Mouse (Mus musculus): ENCODE measurements around the gene Proser3. TPM values are rescaled to one million over a fixed set of nuclear protein-coding genes. Genes with fewer than 3 reads are reported as not detected.

The Proser3 gene
- polyA plus RNA-seq, 1 experiment from 2014 or later, result 8.0 TPM

DNA sequence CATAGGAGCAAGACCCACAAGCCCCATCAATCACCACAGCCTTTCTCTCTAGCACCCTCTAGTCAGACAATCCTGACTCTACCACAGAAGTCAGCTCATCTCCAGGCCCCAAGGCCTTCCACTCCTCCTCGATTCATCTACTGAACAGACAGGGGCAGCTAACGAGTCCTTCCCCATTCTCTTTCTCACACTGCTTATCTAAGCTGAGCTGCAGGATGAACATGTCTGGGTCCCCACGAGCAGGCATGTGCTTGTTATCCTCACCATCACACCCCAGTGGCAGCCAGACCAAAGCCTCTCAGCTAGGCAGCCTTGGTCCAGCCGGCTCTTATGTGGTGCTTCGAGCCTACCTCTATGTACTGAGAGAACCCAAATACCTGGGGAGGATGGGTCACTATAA lies 20.3 kb upstream of the Proser3 start:
- no peak overlapping the region for H3K4me3 ChIP-seq
- H3K27ac ChIP-seq, result peak overlapping the region; percentile 14; the same call in 1 of the 2 replicates
- ATAC-seq (replicated peaks; ENCODE audit: insufficient number of reproducible peaks, insufficient read depth, low FRiP score, low read depth), result no peak
- peaks cover 7% of the 10 kb centered on the region; the same call in 1 of the 2 replicates for H3K4me1 ChIP-seq (replicated peaks)
- 72% methylated on average over 5 of the region's 5 CpGs for WGBS
- H3K9me3 ChIP-seq (replicated peaks), result no peaks in the 10 kb centered on the region
- no peaks in the 10 kb centered on the region for H3K27me3 ChIP-seq
- H3K4me2 ChIP-seq, result no peak overlapping the region
- H3K36me3 ChIP-seq, result peaks cover 86% of the 10 kb centered on the region
- no peak overlapping the region for H3K9ac ChIP-seq

DNA sequence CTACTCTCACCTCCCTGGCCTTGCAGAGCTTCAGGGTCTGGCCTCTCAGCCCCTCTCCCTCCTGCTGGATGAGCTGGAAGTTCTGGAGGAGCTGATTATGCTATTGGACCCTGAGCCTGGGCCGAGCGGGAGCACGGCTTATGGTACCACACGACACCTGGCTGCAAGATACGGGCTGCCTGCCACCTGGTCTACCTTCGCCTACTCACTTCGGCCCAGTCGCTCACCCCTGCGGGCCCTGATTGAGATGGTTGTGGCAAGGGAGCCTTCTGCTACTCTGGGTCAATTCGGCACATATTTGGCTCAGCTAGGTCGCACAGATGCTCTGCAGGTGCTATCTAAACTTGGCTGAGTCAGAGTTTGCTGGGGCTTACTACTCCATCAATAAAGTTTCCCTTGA lies 15.5 kb upstream of the Proser3 start:
- Histone ChIP-seq H3K4me2 (no peak overlapping the region), H3K9ac (no peak overlapping the region), H3K36me3 (peaks cover 61% of the 10 kb centered on the region), H3K9me3 (replicated peaks) (no peaks in the 10 kb centered on the region), H3K27ac (no peak overlapping the region), H3K4me1 (replicated peaks) (peaks cover 11% of the 10 kb centered on the region), H3K4me3 (no peak overlapping the region), H3K27me3 (no peaks in the 10 kb centered on the region)
- WGBS, result 83% methylated on average over 11 of the region's 11 CpGs
- ATAC-seq (replicated peaks; ENCODE audit: insufficient number of reproducible peaks, insufficient read depth, low FRiP score, low read depth), result no peak

DNA sequence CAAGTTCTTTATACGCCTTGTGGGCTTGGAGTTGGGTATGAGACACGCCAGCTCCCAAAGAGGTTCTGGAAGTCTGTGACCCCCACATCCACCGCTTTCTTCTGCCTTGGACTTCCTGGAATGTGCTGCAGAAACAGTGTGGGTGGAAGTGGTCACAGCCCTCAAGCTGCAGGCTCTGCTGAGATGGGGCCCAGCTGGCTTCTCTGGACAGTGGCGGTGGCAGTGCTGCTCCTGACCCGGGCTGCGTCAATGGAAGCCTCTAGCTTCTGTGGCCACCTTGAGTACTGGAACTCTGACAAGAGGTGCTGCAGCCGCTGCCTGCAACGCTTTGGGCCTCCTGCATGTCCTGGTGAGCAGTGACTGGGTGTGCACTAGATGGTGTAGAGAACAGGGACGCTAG lies 13.9 kb upstream of the Proser3 start:
- peaks cover 51% of the 10 kb centered on the region for H3K36me3 ChIP-seq

DNA sequence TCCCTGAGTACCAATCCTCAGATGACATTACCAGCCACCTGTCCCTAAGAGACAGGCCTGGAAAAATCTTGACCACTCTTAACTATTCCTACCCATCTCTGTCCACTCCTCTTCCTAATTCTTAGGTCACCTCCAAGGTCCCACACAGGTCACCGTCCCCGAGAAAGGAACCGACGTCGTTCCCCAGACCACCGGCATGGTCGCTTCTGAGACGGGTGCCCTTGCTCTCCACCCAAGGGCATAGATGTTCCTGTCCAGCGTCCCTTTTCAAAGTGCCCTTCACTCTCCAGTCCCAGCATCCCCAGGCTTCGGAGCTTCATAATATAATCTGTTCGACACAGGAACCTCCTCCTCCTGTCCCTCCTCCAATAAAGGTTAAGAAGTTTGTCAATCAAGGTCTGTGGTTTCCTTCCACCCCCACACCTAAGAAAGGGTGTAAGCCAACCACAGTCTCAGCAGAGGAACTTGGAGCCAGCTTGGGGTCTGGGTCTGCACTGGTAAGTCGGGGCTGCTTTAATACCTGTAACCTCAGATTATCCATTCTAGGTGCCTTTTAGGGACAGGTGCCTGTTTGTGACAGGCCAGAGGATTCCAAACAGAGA lies 13.0 kb upstream of the Proser3 start, which contains the start of gene Igflr1:
Gene Igflr1 (plus strand): TSS at position 458 of the 602 bp plus-strand sequence.
- Histone ChIP-seq H3K36me3 (peaks cover 43% of the 10 kb centered on the region), H3K27me3 (no peaks in the 10 kb centered on the region), H3K4me1 (replicated peaks) (peaks cover 20% of the 10 kb centered on the region), H3K9me3 (replicated peaks) (no peaks in the 10 kb centered on the region), H3K9ac (no peak within 1 kb of the TSS), H3K4me2 (no peak within 1 kb of the TSS; the same call in 1 of the 2 replicates), H3K27ac (peak within 1 kb of the TSS; percentile 99; the same call in 1 of the 2 replicates), H3K4me3 (no peak within 1 kb of the TSS)
- WGBS, result 91% methylated on average over 12 of the region's 12 CpGs
- no peak for ATAC-seq (replicated peaks; ENCODE audit: insufficient number of reproducible peaks, insufficient read depth, low FRiP score, low read depth)

More for the DNA sequence above, 13.9 kb upstream of the Proser3 start:
- 82% methylated on average over 9 of the region's 9 CpGs for WGBS
- ATAC-seq (replicated peaks; ENCODE audit: insufficient number of reproducible peaks, insufficient read depth, low FRiP score, low read depth), result no peak
- Histone ChIP-seq H3K27ac (no peak overlapping the region), H3K4me1 (replicated peaks) (peaks cover 17% of the 10 kb centered on the region), H3K4me3 (no peak overlapping the region), H3K9ac (no peak overlapping the region), H3K4me2 (no peak overlapping the region), H3K9me3 (replicated peaks) (no peaks in the 10 kb centered on the region), H3K27me3 (no peaks in the 10 kb centered on the region)

DNA sequence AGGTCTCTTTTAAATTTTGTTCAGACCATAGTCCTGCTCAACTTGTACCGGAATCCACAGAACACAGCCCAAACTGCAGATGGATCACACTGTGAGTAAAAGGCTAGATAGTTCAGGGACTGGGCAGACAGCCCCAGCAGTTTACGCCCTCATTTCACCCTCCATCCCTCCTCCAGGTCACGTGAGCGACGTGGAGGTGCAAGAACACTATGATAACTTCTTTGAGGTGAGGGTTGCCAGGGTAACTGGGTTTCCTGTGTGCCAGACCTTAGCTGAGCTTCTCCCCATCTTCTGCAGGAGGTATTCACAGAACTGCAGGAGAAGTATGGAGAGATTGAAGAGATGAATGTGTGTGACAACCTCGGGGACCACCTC lies 11.8 kb upstream of the Proser3 start:
- no peak for ATAC-seq (replicated peaks; ENCODE audit: insufficient number of reproducible peaks, insufficient read depth, low FRiP score, low read depth)
- peak overlapping the region; percentile 93 for H3K9ac ChIP-seq
- no peaks in the 10 kb centered on the region for H3K27me3 ChIP-seq
- H3K4me2 ChIP-seq, result peak overlapping the region; percentile 67
- peaks cover 31% of the 10 kb centered on the region for H3K36me3 ChIP-seq
- H3K4me1 ChIP-seq (replicated peaks), result peaks cover 25% of the 10 kb centered on the region
- peak overlapping the region; percentile 95 for H3K4me3 ChIP-seq
- no peaks in the 10 kb centered on the region for H3K9me3 ChIP-seq (replicated peaks)
- 24% methylated on average over 6 of the region's 6 CpGs for WGBS
- H3K27ac ChIP-seq, result peak overlapping the region; percentile 99

DNA sequence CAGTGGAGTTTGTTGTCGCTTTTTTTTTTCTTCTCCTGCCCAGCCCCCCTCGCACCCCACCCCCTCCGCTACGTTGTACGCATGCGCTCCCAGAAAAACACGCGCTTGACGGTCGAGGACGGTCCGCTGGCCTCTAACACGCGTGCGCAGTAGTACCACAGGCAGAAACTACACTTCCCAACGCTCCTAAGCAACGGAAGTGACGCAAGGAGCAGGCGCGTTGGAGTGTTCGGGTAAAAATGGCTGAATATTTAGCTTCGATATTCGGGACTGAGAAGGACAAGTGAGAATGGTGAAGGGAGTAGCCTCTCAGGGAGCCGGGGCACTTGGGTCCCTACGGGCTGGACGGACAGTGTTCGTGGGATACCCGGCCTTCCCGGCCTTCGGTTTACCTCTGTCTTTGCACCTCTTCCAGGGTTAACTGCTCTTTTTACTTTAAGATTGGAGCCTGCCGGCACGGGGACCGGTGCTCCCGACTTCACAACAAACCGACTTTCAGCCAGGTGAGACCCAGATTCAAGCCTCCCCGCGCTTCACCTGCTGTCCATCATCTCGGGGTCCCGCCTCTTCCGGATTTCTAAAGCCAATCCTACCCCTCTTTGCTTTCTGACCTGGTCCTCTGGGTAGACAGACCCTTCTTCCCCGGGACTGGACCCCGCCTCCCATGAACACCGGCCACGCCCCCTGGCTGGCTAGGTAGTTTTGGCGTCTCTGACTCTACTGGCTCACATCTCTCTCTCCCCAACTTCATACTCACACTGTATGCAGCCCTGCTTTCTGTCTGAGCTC lies 11.2 kb upstream of the Proser3 start, which contains the start of the genes U2af1l4, Gm49396 and Psenen:
Gene U2af1l4 (plus strand): TSS at position 185 of the 789 bp plus-strand sequence.
Gene Gm49396 (plus strand): TSS at position 228 of the 789 bp plus-strand sequence.
Gene Psenen (minus strand): TSS at position 511 of the 789 bp plus-strand sequence.
- H3K27me3 ChIP-seq, result no peaks in the 10 kb centered on the region
- under 1% methylated on average over 45 of the region's 45 CpGs for WGBS

DNA sequence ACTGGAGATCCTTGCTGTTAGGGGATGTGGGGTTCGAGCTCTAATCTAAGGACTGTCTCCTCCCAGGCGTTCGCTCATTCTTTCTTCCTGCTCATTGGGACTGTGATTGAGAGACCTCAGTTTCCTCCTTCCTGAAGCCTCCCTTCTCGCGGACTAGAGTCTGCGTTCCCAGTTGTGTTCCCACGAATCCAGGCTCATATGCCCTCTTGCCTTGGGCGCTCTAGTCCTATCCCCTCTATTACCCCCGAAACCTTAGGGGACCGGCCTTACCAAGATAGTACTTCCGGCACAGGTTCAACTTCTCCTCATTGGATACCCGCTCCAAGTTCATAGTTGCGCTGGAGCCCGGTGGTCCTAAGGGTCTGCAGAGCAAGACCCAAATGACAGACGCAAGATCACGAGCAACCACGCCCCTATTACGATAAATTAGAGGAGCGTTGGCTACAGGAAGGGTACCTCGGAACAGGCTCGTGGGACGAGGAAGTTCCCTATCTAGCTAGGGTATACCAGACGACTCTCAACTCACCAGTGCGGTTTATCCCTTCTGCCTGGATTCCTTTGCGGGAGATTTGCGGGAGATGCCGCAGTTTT lies 10.5 kb upstream of the Proser3 start:
- Histone ChIP-seq H3K27ac (peak overlapping the region; percentile 99), H3K36me3 (peaks cover 26% of the 10 kb centered on the region), H3K4me3 (peak overlapping the region; percentile 95), H3K9me3 (replicated peaks) (no peaks in the 10 kb centered on the region), H3K9ac (peak overlapping the region; percentile 69), H3K4me1 (replicated peaks) (peaks cover 37% of the 10 kb centered on the region), H3K4me2 (peak overlapping the region; percentile 67), H3K27me3 (no peaks in the 10 kb centered on the region)
- no peak for ATAC-seq (replicated peaks; ENCODE audit: insufficient number of reproducible peaks, insufficient read depth, low FRiP score, low read depth)
- under 1% methylated on average over 27 of the region's 27 CpGs for whole genome bisulfite sequencing

More for the DNA sequence above, 11.2 kb upstream of the Proser3 start, which contains the start of the genes U2af1l4, Gm49396 and Psenen:
- Histone ChIP-seq H3K4me2 (peak within 1 kb of the TSS; percentile 67), H3K4me3 (peak within 1 kb of the TSS; percentile 95), H3K9ac (peak within 1 kb of the TSS; percentile 93), H3K4me1 (replicated peaks) (peaks cover 31% of the 10 kb centered on the region), H3K9me3 (replicated peaks) (no peaks in the 10 kb centered on the region), H3K27ac (peak within 1 kb of the TSS; percentile 99), H3K36me3 (peaks cover 27% of the 10 kb centered on the region)
- peak; percentile 89 for ATAC-seq (replicated peaks; ENCODE audit: insufficient number of reproducible peaks, insufficient read depth, low FRiP score, low read depth)

DNA sequence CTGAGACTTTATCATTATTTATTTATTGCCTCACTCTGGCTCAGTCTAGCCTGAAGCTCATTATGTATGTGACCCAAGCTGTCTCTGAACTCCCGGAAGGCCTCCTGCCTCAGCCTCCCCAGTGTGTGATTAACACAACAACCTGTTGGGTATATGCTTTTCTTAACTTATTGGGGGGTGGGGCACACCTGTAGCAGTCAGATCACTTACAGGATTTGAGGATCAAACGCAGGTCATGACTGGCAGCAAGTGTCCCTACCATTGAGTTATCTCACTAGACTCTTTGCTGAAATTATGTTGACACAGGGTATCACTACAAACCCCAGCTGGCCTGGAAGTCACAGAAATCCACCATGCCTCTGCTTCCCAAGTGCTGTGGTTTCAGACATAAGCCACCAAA lies 8.2 kb upstream of the Proser3 start:
- no peak for ATAC-seq (replicated peaks; ENCODE audit: insufficient number of reproducible peaks, insufficient read depth, low FRiP score, low read depth)
- Histone ChIP-seq H3K4me2 (peak overlapping the region; percentile 93; the same call in 1 of the 2 replicates), H3K27ac (peak overlapping the region; percentile 4), H3K27me3 (no peaks in the 10 kb centered on the region), H3K4me1 (replicated peaks) (peaks cover 38% of the 10 kb centered on the region), H3K9ac (no peak overlapping the region), H3K36me3 (peaks cover 20% of the 10 kb centered on the region), H3K9me3 (replicated peaks) (no peaks in the 10 kb centered on the region), H3K4me3 (peak overlapping the region; percentile 76; the same call in 1 of the 2 replicates)
- WGBS, result 61% methylated on average over 2 of the region's 2 CpGs

DNA sequence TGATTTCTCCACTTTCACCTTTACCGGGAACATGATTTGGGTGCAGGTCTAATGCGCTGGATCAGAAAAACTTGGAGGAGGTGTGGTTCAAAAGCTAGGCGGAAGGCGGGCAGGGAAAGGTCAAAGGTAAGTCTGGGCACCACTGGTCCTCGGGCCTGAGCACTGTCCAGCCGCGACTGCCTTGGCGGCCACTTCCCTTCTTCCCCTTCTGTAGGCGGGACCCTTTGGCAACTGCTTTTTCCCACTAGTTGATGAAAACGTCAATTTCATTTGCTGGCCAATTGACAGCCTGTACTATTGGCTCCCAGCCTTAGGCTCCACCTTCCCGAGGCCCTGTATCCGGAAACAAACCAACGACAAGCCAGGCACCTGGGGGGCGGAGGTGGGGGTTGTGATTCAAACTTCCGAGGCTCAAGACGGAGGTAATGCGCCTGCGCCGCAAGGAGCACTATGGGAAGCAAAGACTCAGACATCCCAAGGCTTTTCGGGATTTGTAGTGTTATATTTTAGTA lies 7.4 kb upstream of the Proser3 start, which contains the start of gene Lin37:
Gene Lin37 (minus strand): TSS at position 396 of the 512 bp plus-strand sequence.
- Histone ChIP-seq H3K9me3 (replicated peaks) (no peaks in the 10 kb centered on the region), H3K36me3 (peaks cover 26% of the 10 kb centered on the region), H3K4me1 (replicated peaks) (peaks cover 38% of the 10 kb centered on the region), H3K9ac (peak within 1 kb of the TSS; percentile 71), H3K27ac (peak within 1 kb of the TSS; percentile 64), H3K4me3 (peak within 1 kb of the TSS; percentile 76), H3K27me3 (no peaks in the 10 kb centered on the region), H3K4me2 (peak within 1 kb of the TSS; percentile 93)
- peak; percentile 80 for ATAC-seq (replicated peaks; ENCODE audit: insufficient number of reproducible peaks, insufficient read depth, low FRiP score, low read depth)
- whole genome bisulfite sequencing, result under 1% methylated on average over 20 of the region's 20 CpGs

DNA sequence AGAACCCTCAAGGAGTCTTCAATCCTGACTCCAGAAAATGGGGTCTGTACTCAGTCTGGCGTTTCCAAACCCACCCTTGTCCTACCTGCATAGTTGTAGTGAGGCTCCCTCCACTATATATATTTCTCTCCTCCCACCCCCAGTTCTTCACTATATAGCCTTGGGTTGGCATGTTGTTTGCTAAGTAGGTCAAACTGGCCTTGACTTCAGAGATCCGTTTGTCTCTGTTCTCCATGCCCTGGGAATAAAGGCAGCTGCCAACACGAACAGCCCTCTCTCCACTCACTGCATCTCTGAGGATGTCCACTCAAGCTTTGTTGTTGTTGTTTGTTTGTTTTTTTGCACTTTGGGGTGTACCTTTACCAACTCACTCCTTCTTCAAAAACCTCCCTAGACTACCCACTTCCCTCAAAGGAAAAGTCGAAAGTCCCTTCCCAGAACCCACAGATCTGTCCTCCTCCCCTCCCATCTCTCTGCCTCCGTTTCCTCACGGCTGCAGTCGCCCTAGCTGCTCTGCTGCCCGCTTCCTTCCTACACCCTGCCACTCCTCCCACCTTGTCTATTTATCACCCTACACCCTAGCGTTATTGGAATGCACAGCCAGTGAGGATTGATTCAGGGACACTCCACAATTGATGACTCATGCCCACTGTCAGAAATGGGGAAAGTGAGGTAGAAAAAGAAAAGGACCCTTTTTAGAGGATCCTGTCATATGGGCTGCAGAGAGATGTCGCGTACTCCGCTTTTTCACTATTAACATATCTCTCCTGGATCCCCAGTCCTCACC lies 6.8 kb upstream of the Proser3 start:
- 12% methylated on average over 12 of the region's 12 CpGs for WGBS
- ATAC-seq (replicated peaks; ENCODE audit: insufficient number of reproducible peaks, insufficient read depth, low FRiP score, low read depth), result no peak

More for the DNA sequence above, 6.8 kb upstream of the Proser3 start:
- Histone ChIP-seq H3K4me2 (peak overlapping the region; percentile 93), H3K9ac (peak overlapping the region; percentile 71), H3K27me3 (no peaks in the 10 kb centered on the region), H3K36me3 (peaks cover 28% of the 10 kb centered on the region), H3K4me1 (replicated peaks) (peaks cover 37% of the 10 kb centered on the region), H3K4me3 (peak overlapping the region; percentile 76), H3K27ac (peak overlapping the region; percentile 64), H3K9me3 (replicated peaks) (no peaks in the 10 kb centered on the region)

Data from heart, embryonic 15.5 days (tissue).